Mouse (Mus musculus) G1E (cell line): ENCODE measurements around the gene Rtn2. TPM values are rescaled to one million over a fixed set of nuclear protein-coding genes. Genes with fewer than 3 reads are reported as not detected.

Experiments
- ATAC-seq: 2 replicates; pipeline ENCODE4 v1.8.0; 2016; ENCODE audit warnings: mild to moderate bottlenecking; ENCODE audit not compliant: insufficient number of reproducible peaks, poor library complexity, low FRiP score, severe bottlenecking; ENCODE audit errors: extremely low read depth
- DNase-seq: peaks from one replicate; pipeline ENCODE4 v3.0.0; 2012; ENCODE audit warnings: low spot score
- H3K27me3 ChIP-seq: 2 replicates; pipeline ENCODE4 v1.6.1; 2012; ENCODE audit warnings: mild to moderate bottlenecking, low read length, inconsistent platforms; ENCODE audit not compliant: insufficient read depth
- H3K36me3 ChIP-seq: replicated peaks from 2 replicates; pipeline ENCODE3; 2012; ENCODE audit warnings: mild to moderate bottlenecking, inconsistent platforms
- H3K4me1 ChIP-seq: 2 replicates; pipeline ENCODE4 v1.6.1; 2012; ENCODE audit warnings: low read depth, low read length, inconsistent platforms, mixed read lengths; ENCODE audit not compliant: insufficient read depth
- H3K4me3 ChIP-seq: 2 replicates; pipeline ENCODE4 v1.5.1; 2012; ENCODE audit warnings: low read depth, mild to moderate bottlenecking, inconsistent platforms, low read length, moderate library complexity, mixed read lengths
- H3K9me3 ChIP-seq: replicated peaks from 2 replicates; pipeline ENCODE4 v1.6.1; 2012; ENCODE audit warnings: inconsistent platforms
- CTCF ChIP-seq: IDR thresholded peaks from 2 replicates; pipeline ENCODE4 v1.5.1; 2012; ENCODE audit warnings: low read depth, low read length, inconsistent platforms, mixed read lengths
- GATA1 ChIP-seq: IDR thresholded peaks from 2 replicates; pipeline ENCODE4 v1.6.1; 2012; ENCODE audit warnings: borderline replicate concordance, low read length, inconsistent platforms, mixed read lengths
- GATA2 ChIP-seq: IDR thresholded peaks from 2 replicates; pipeline ENCODE4 v1.6.1; 2012; ENCODE audit warnings: low read depth, low read length, inconsistent platforms, borderline replicate concordance
- POLR2AphosphoS5 ChIP-seq: IDR thresholded peaks from 2 replicates; pipeline ENCODE4 v1.6.1; 2012; ENCODE audit warnings: low read depth, low read length, inconsistent platforms; ENCODE audit not compliant: insufficient replicate concordance
- TAL1 ChIP-seq: conservative IDR thresholded peaks from 2 replicates; pipeline ENCODE4 v1.6.1; 2012; ENCODE audit warnings: low read depth, low read length, inconsistent platforms, mixed read lengths
- polyA plus RNA-seq: library from polyadenylated mRNA; stranded (reverse); fragments of >175 nt; gene quantifications from 2 replicates; pipeline ENCODE4 v1.2.3, GENCODE M21; 2012
- total RNA-seq, 2 experiments: library from RNA; stranded (forward) in 1 of 2; stranded (reverse) in 1 of 2; fragments of 200-1000 nt in 1 of 2; fragments of >200 nt in 1 of 2; fragmentation: Nextera tagmentation in 1 of 2; gene quantifications; 2 replicates each; pipeline ENCODE4 v1.2.3; 2014 to 2017

Rtn2 gene
- total and polyA plus RNA-seq, 3 experiments, result 0.11 to 0.98 (median 0.94) TPM

DNA sequence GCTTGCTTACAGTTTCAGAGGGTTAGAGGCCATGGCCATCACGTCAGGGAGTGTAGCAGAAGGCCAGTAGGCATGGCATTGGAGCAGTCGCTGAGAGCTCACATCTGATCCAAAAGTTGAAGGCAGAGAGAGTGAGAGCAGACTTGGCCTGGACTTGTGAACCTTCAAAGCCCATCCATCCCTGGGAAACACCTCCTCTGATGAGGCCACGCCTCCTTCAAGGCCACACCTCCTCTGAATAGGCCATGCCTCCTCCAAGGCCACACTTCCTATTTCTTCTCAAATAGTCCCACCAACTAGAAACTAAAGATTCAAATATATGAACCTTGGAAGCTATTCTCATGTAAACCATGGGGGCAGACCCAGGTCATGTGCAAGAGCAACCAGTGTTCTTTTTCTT lies 53.2 kb downstream of the Rtn2 start:
- no peaks in the 10 kb centered on the region for H3K9me3 ChIP-seq
- DNase-seq (no peak), ATAC-seq (no peak)
- H3K4me3 ChIP-seq, result no peak overlapping the region
- H3K27me3 ChIP-seq, result peaks cover 4% of the 10 kb centered on the region; the same call in 1 of the 2 replicates
- no peak for TF ChIP-seq GATA2
- TF ChIP-seq TAL1, result no peak
- TF ChIP-seq POLR2AphosphoS5, result no peak
- TF ChIP-seq GATA1, result no peak
- no peak for TF ChIP-seq CTCF
- peaks cover 28% of the 10 kb centered on the region for H3K4me1 ChIP-seq
- H3K36me3 ChIP-seq, result no peaks in the 10 kb centered on the region

DNA sequence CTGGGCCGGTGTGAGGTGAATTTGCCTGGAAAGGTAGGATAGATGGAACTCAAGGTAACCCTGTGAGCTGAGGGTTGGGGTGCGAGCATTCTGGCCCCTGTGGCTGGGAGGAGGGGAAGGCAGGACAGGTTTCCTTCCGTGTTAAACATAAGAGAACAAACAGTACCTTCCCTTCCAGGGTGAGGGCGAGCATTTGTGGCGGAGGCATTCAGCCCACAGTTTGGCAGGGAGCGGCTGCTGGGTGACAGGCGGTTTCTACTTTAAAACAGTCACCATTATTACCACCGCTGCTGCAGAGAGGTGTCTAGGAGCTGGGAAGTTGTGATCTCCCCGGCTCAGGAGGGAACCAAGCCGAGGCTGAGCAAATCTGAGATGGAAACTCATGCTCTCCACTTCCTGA lies 54.7 kb downstream of the Rtn2 start:
- Histone ChIP-seq H3K27me3 (peaks cover 10% of the 10 kb centered on the region; the same call in 1 of the 2 replicates), H3K4me3 (no peak overlapping the region), H3K36me3 (no peaks in the 10 kb centered on the region), H3K9me3 (no peaks in the 10 kb centered on the region), H3K4me1 (peaks cover 25% of the 10 kb centered on the region)
- ATAC-seq (no peak), DNase-seq (no peak)
- TF ChIP-seq CTCF, result no peak
- TF ChIP-seq GATA2, result no peak
- no peak for TF ChIP-seq TAL1
- no peak for TF ChIP-seq GATA1
- TF ChIP-seq POLR2AphosphoS5, result no peak

DNA sequence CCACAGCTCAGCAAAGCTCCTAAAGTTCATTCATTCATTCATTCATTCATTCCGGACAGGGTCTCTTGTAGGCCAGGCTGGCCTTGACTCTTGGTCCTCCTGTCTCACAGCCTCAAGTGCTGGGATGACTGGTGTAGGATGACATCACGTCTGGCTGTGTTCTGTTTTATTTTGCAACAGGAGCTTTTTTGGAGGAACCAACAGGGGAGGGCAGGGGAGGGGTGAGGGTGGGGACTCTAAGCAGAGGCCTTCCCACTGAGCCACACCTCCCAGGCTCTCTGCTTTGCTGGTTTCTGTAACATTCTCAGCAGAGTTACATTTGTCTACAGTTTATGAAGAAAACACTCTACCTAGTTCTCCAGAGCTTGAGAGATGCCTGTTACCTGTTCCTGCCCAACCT lies 55.6 kb downstream of the Rtn2 start:
- Histone ChIP-seq H3K27me3 (peaks cover 6% of the 10 kb centered on the region; the same call in 1 of the 2 replicates), H3K4me3 (no peak overlapping the region), H3K36me3 (no peaks in the 10 kb centered on the region), H3K4me1 (peaks cover 18% of the 10 kb centered on the region), H3K9me3 (no peaks in the 10 kb centered on the region)
- DNase-seq (no peak), ATAC-seq (no peak)
- TF ChIP-seq CTCF, result no peak
- no peak for TF ChIP-seq GATA1
- TF ChIP-seq TAL1, result no peak
- no peak for TF ChIP-seq GATA2
- TF ChIP-seq POLR2AphosphoS5, result no peak

DNA sequence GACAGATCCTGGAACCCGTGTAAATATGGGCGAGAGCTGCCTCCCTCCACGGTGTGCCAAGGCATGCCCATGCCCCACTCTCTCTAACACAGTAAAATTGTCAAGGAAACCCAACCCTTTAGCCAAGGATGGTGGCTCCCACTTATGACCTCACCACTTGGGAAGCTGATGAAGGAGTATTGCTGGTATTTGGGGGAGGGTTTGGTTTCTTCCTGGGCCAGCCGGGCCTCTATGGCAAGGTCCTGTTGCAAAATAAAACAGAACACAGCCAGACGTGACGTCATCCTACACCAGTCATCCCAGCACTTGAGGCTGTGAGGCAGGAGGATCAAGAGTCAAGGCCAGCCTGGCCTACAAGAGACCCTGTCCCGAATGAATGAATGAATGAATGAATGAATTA lies 56.2 kb downstream of the Rtn2 start:
- Histone ChIP-seq H3K4me1 (peaks cover 15% of the 10 kb centered on the region), H3K9me3 (no peaks in the 10 kb centered on the region), H3K27me3 (peaks cover 6% of the 10 kb centered on the region; the same call in 1 of the 2 replicates), H3K4me3 (no peak overlapping the region), H3K36me3 (no peaks in the 10 kb centered on the region)
- no peak for ATAC-seq
- no peak for TF ChIP-seq CTCF
- TF ChIP-seq POLR2AphosphoS5, result no peak
- TF ChIP-seq GATA2, result no peak
- no peak for TF ChIP-seq TAL1
- no peak for TF ChIP-seq GATA1
- no peak for DNase-seq

DNA sequence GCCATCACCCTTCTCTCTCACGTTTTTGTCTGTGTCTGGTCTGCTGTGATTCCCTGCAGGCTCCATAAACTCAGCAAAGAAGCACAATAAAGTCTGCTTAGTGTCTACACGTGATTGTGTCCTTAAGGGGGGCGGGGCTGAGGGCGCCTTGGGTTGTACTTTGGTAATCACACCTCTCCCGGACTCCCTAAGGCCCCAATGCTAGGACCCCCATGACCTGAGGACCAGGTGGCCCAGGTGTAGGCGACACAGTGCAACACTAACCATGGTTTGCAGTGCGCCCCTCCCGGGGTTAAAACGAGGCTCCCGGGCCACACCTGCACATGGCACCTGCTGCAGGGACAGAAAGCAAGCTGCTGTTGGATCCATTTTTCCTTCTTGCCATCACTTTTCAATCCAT lies 58.8 kb downstream of the Rtn2 start:
- no peak for TF ChIP-seq CTCF
- no peak for TF ChIP-seq GATA1
- no peak for TF ChIP-seq POLR2AphosphoS5
- TF ChIP-seq TAL1, result no peak
- TF ChIP-seq GATA2, result no peak
- no peak for ATAC-seq
- H3K27me3 ChIP-seq, result peaks cover 6% of the 10 kb centered on the region; the same call in 1 of the 2 replicates
- peaks cover 21% of the 10 kb centered on the region for H3K4me1 ChIP-seq
- H3K9me3 ChIP-seq, result no peaks in the 10 kb centered on the region
- DNase-seq, result no peak
- peaks cover 5% of the 10 kb centered on the region for H3K36me3 ChIP-seq
- H3K4me3 ChIP-seq, result no peak overlapping the region

DNA sequence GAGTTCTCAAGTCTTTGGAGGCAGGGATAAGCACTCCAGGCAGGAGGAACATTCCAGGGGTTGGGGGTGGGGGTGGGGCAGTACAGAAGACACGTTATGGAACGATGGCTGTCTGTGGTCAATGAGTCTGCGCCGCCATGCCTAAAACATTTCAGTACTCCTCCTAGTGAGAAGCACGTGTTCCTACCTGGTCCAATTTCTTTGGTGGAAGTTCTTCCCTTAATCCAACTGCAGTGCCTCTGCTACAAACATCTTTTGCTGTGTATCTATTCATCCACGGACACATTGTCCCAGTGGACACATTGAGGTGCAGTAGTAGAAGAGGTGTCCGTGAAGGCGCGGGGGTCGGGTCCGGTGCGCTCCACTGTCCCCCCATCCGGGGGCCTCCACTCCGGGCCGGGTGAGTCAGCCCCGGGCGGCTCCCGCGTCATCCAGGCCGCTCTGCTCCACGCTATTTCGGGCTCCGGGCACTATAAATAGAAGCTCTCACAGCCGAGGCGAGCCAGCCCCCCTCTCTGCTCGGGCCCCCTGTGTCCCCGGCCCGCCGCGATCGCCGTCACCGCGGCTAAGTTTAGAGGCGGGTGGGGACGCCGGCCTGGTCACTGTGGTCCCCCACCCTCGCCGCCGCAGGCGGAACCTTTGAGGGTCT lies 59.5 kb downstream of the Rtn2 start:
- Histone ChIP-seq H3K36me3 (peaks cover 9% of the 10 kb centered on the region), H3K4me1 (peaks cover 22% of the 10 kb centered on the region), H3K9me3 (no peaks in the 10 kb centered on the region), H3K4me3 (no peak overlapping the region), H3K27me3 (peaks cover 6% of the 10 kb centered on the region; the same call in 1 of the 2 replicates)
- TF ChIP-seq CTCF (no peak), GATA2 (no peak), GATA1 (no peak), POLR2AphosphoS5 (no peak), TAL1 (no peak)
- no peak for DNase-seq
- no peak for ATAC-seq
